Mouse (Mus musculus) hindbrain, embryonic 13.5 days (tissue): ENCODE measurements around the gene Zcchc8. TPM values are rescaled to one million over a fixed set of nuclear protein-coding genes. Genes with fewer than 3 reads are reported as not detected.

Experiments used
- ATAC-seq: fragments of 200-750 bp; cut with Nextera tagmentation; 2 replicates; pipeline ENCODE4 v1.8.0; 2017; ENCODE audit warnings: moderate TSS enrichment; ENCODE audit not compliant: low FRiP score
- H3K27ac ChIP-seq: fragments of 300-500 bp; sonication (generic); 2 replicates; pipeline ENCODE4 v1.5.1; 2015; ENCODE audit warnings: inconsistent platforms, mild to moderate bottlenecking, moderate library complexity
- H3K27me3 ChIP-seq: fragments of 300-500 bp; sonication (generic); 2 replicates; pipeline ENCODE4 v1.6.1; 2015; ENCODE audit warnings: mild to moderate bottlenecking, inconsistent platforms
- H3K36me3 ChIP-seq: fragments of 300-500 bp; sonication (generic); 2 replicates; pipeline ENCODE4 v1.6.1; 2015; ENCODE audit warnings: mild to moderate bottlenecking, inconsistent platforms
- H3K4me1 ChIP-seq: fragments of 300-500 bp; sonication (generic); replicated peaks from 2 replicates; pipeline ENCODE4 v1.6.1; 2015; ENCODE audit warnings: inconsistent platforms
- H3K4me2 ChIP-seq: fragments of 300-500 bp; sonication (generic); 2 replicates; pipeline ENCODE4 v1.6.1; 2015; ENCODE audit warnings: inconsistent platforms, mild to moderate bottlenecking, moderate library complexity
- H3K4me3 ChIP-seq: fragments of 300-500 bp; sonication (generic); 2 replicates; pipeline ENCODE4 v1.5.1; 2015; ENCODE audit warnings: mild to moderate bottlenecking, inconsistent platforms
- H3K9ac ChIP-seq: fragments of 300-500 bp; sonication (generic); 2 replicates; pipeline ENCODE4 v1.6.1; 2015; ENCODE audit warnings: mild to moderate bottlenecking, inconsistent platforms
- H3K9me3 ChIP-seq: fragments of 300-500 bp; sonication (generic); 2 replicates; pipeline ENCODE4 v1.6.1; 2016; ENCODE audit warnings: inconsistent platforms
- WGBS: fragments of 180-500 bp; shearing (Covaris S2); methylation state at CpG from one replicate; pipeline ENCODE4 v1.1.7; 2015; 5-methylcytosine and 5-hydroxymethylcytosine counted together
- polyA plus RNA-seq: library from polyadenylated mRNA; unstranded; fragments of >200 nt; fragmentation: Nextera tagmentation; extraction: Ambion mirVana; gene quantifications from 2 replicates; pipeline ENCODE4 v1.2.1, GENCODE M21; 2015

The Zcchc8 gene
- polyA plus RNA-seq, 1 experiment from 2014 or later, result 70.7 TPM

GRCm38 (mm10) chr5:123657651-123658050 lies 63.2 kb downstream of the Zcchc8 start:
- Histone ChIP-seq H3K27ac (no peak overlapping the region), H3K4me2 (no peak overlapping the region), H3K9me3 (no peaks in the 10 kb centered on the region), H3K9ac (no peak overlapping the region), H3K4me3 (no peak overlapping the region), H3K36me3 (peaks cover 23% of the 10 kb centered on the region), H3K27me3 (no peaks in the 10 kb centered on the region), H3K4me1 (0 out of 2 replicates have a peak, but pooled peaks cover 2% of the 10 kb centered on the region)
- ATAC-seq, result no peak
- WGBS, result 87% methylated on average over 7 of the region's 7 CpGs

GRCm38 (mm10) chr5:123654937-123655336 lies 66.0 kb downstream of the Zcchc8 start:
- Histone ChIP-seq H3K9me3 (no peaks in the 10 kb centered on the region), H3K27ac (no peak overlapping the region), H3K27me3 (no peaks in the 10 kb centered on the region), H3K9ac (no peak overlapping the region), H3K4me1 (0 out of 2 replicates have a peak, but pooled peaks cover 2% of the 10 kb centered on the region), H3K36me3 (peaks cover 36% of the 10 kb centered on the region), H3K4me3 (no peak overlapping the region), H3K4me2 (no peak overlapping the region)
- WGBS, result 46% methylated on average over 5 of the region's 5 CpGs
- ATAC-seq, result no peak

- H3K4me3 ChIP-seq, result no peak overlapping the region
- H3K27ac ChIP-seq, result no peak overlapping the region
- no peaks in the 10 kb centered on the region for H3K27me3 ChIP-seq
- no peak overlapping the region for H3K9ac ChIP-seq
- H3K9me3 ChIP-seq, result no peaks in the 10 kb centered on the region
- 93% methylated on average over 11 of the region's 11 CpGs for WGBS
- H3K36me3 ChIP-seq, result peaks cover 41% of the 10 kb centered on the region
- no peak overlapping the region for H3K4me2 ChIP-seq
- ATAC-seq, result no peak
- H3K4me1 ChIP-seq, result no peaks in the 10 kb centered on the region
These were observed 67.6 kb downstream of the Zcchc8 start for GRCm38 (mm10) chr5:123653287-123653801.

DNA sequence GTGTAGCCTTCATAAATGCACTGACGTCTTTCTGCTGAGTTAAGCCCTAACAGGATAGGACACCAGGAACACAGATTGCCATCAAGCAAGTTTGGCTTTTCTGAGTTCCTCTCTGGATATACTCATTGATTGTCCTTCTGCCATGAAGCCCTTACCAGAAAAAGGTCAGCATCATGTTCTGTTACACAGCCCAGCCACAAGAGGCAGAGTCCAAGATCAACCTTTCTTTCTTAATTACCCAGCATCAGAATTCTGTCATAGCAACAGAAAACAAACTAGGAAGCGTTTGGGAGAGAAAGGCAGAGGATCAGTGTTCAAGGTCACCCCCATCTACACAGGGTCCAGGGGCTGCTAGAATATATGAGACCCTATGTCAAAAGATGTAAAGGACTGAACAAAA lies 70.1 kb downstream of the Zcchc8 start:
- H3K27ac ChIP-seq, result no peak overlapping the region
- ATAC-seq, result no peak
- H3K36me3 ChIP-seq, result peaks cover 64% of the 10 kb centered on the region
- H3K27me3 ChIP-seq, result no peaks in the 10 kb centered on the region
- H3K9me3 ChIP-seq, result no peaks in the 10 kb centered on the region
- no peak overlapping the region for H3K4me2 ChIP-seq
- H3K4me3 ChIP-seq, result no peak overlapping the region
- 83% methylated on average over 2 of the region's 2 CpGs for WGBS
- no peak overlapping the region for H3K9ac ChIP-seq
- H3K4me1 ChIP-seq, result no peaks in the 10 kb centered on the region

Other genes with a start within 250 kb of the Zcchc8 start
- gene Lrrc43, start 231.8 kb downstream of the Zcchc8 start, polyA plus RNA-seq, result 0.16 and 0.22 TPM in 2 replicates
- gene Il31, start 231.6 kb downstream of the Zcchc8 start, polyA plus RNA-seq, result not detected in 2 replicates
- 1.1 and 1.6 TPM in 2 replicates for gene B3gnt4, start 210.6 kb downstream of the Zcchc8 start, polyA plus RNA-seq
- gene Diablo, start 196.9 kb downstream of the Zcchc8 start, polyA plus RNA-seq, result 119 and 120 TPM in 2 replicates
- 3.5 and 4.8 TPM in 2 replicates for gene Gm49027, start 195.6 kb downstream of the Zcchc8 start, polyA plus RNA-seq
- gene Vps33a, start 148.1 kb downstream of the Zcchc8 start, polyA plus RNA-seq, result 39.9 and 44.9 TPM in 2 replicates
- 80.2 and 84.8 TPM in 2 replicates for gene Clip1, start 36.5 kb downstream of the Zcchc8 start, polyA plus RNA-seq
- gene Rsrc2, start 28.3 kb upstream of the Zcchc8 start, polyA plus RNA-seq, result 169 and 177 TPM in 2 replicates
- 7.2 and 7.4 TPM in 2 replicates for gene Kntc1, start 28.6 kb upstream of the Zcchc8 start, polyA plus RNA-seq
- not detected in 2 replicates for gene Hcar2, start 144.4 kb upstream of the Zcchc8 start, polyA plus RNA-seq
- gene Hcar1, start 158.9 kb upstream of the Zcchc8 start, polyA plus RNA-seq, result 0.34 and 0.39 TPM in 2 replicates
- gene Denr, start 186.1 kb upstream of the Zcchc8 start, polyA plus RNA-seq, result 143 and 146 TPM in 2 replicates
- gene Gm43518, start 206.3 kb upstream of the Zcchc8 start, polyA plus RNA-seq, result 5.6 and 5.8 TPM in 2 replicates
- 6.2 and 7.8 TPM in 2 replicates for gene Ccdc62, start 209.6 kb upstream of the Zcchc8 start, polyA plus RNA-seq